Mouse (Mus musculus): Measurements from ENCODE around the gene Pin1rt1. TPM values are rescaled to one million over a fixed set of nuclear protein-coding genes. Genes with fewer than 3 reads are reported as not detected.

Gene Pin1rt1
- polyA plus RNA-seq, 1 experiment from 2014 or later = not detected

DNA sequence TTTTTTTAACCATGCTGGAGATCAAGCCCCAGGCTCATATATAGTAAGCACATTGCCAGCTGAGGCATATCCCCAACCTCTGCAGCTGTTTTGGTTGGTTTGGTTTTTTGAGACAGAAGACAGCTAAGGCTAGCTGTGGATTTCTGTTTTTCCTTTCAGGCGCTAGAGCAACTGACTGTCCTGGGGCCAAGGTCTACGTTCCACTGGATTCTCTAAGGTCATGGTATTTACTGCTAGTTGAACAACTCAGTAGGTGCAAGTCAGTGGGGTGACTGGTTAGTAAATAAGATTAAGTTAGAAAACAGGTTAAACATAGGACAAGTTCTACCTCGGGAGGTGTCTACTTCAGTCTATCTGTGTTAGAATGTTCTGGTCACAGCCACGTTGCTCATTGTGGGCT is 31.4 kb downstream of the Pin1rt1 start:
- Histone ChIP-seq H3K9ac (ENCODE audit: low read depth, low read length) (no peak overlapping the region), H3K4me3 (ENCODE audit: low read depth, low read length) (no peak overlapping the region), H3K4me2 (no peak overlapping the region), H3K9me3 (ENCODE audit: control insufficient read depth, low read length) (no peaks in the 10 kb centered on the region), H3K4me1 (replicated peaks; ENCODE audit: control insufficient read depth, insufficient read depth, low read length) (no peaks in the 10 kb centered on the region; the same call in 1 of the 2 replicates), H3K36me3 (ENCODE audit: control insufficient read depth, insufficient read depth, low read length) (peaks cover 5% of the 10 kb centered on the region; the same call in 1 of the 2 replicates), H3K27ac (ENCODE audit: low read depth, low read length) (no peak overlapping the region), H3K27me3 (replicated peaks; ENCODE audit: control insufficient read depth, insufficient read depth, low read length) (no peaks in the 10 kb centered on the region)
- DNase-seq (ENCODE audit: low spot score) = no peak
- 78% methylated on average over 4 of the region's 4 CpGs for WGBS
- ATAC-seq (replicated peaks; ENCODE audit: low FRiP score) = no peak

- Histone ChIP-seq H3K9ac (ENCODE audit: low read depth, low read length) (no peak overlapping the region), H3K27me3 (replicated peaks; ENCODE audit: control insufficient read depth, insufficient read depth, low read length) (no peaks in the 10 kb centered on the region), H3K4me1 (replicated peaks; ENCODE audit: control insufficient read depth, insufficient read depth, low read length) (no peaks in the 10 kb centered on the region), H3K4me2 (no peak overlapping the region), H3K27ac (ENCODE audit: low read depth, low read length) (no peak overlapping the region), H3K36me3 (ENCODE audit: control insufficient read depth, insufficient read depth, low read length) (no peaks in the 10 kb centered on the region), H3K4me3 (ENCODE audit: low read depth, low read length) (no peak overlapping the region), H3K9me3 (ENCODE audit: control insufficient read depth, low read length) (no peaks in the 10 kb centered on the region)
- no peak for ATAC-seq (replicated peaks; ENCODE audit: low FRiP score)
- 78% methylated on average over 3 of the region's 3 CpGs for WGBS
- DNase-seq (ENCODE audit: low spot score) = no peak
Observed at GRCm38 (mm10) chr2:104677326-104677725, 38.9 kb downstream of the Pin1rt1 start.

GRCm38 (mm10) chr2:104671724-104672123 is 44.5 kb downstream of the Pin1rt1 start:
- H3K9me3 ChIP-seq (ENCODE audit: control insufficient read depth, low read length) = no peaks in the 10 kb centered on the region
- DNase-seq (ENCODE audit: low spot score) (no peak), ATAC-seq (replicated peaks; ENCODE audit: low FRiP score) (no peak)

DNA sequence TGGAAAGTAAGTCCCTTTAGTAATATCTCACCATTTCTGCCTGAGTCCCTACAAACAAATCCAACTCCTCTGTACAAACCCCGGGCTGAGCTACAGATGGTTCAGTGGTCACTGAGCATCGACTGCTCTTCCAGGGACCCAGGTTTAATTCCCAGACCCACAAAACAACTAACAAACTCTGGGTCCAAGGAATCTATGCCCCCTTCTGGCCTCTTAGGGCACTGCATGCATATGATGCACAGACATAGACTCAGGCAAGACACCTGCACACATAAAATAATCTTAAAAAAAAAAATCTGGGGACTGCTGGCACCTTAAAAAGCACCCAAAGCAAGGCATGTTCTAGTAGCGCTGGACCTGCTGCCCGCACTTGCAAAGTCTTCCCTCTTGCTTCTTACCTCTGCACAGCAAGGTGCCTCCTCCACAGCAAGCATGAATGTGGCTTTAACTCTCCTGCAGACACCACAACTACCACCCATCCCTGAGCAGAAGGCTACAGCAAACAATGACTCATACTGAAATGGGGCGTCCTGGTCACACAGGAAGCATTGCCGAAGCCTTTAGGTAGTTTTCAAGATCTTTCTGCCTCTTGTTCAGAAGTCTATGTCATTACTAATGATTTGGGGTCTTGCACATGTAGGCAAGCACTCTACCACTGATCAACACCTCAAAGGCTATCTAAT is 46.9 kb downstream of the Pin1rt1 start:
- WGBS = 75% methylated on average over 6 of the region's 6 CpGs

More at GRCm38 (mm10) chr2:104671724-104672123, 44.5 kb downstream of the Pin1rt1 start:
- Histone ChIP-seq H3K4me3 (ENCODE audit: low read depth, low read length) (no peak overlapping the region), H3K27me3 (replicated peaks; ENCODE audit: control insufficient read depth, insufficient read depth, low read length) (no peaks in the 10 kb centered on the region), H3K27ac (ENCODE audit: low read depth, low read length) (no peak overlapping the region), H3K36me3 (ENCODE audit: control insufficient read depth, insufficient read depth, low read length) (no peaks in the 10 kb centered on the region), H3K4me2 (no peak overlapping the region), H3K4me1 (replicated peaks; ENCODE audit: control insufficient read depth, insufficient read depth, low read length) (no peaks in the 10 kb centered on the region), H3K9ac (ENCODE audit: low read depth, low read length) (no peak overlapping the region)

More for the DNA sequence above, 46.9 kb downstream of the Pin1rt1 start:
- Histone ChIP-seq H3K4me1 (replicated peaks; ENCODE audit: control insufficient read depth, insufficient read depth, low read length) (no peaks in the 10 kb centered on the region), H3K9me3 (ENCODE audit: control insufficient read depth, low read length) (no peaks in the 10 kb centered on the region), H3K9ac (ENCODE audit: low read depth, low read length) (no peak overlapping the region), H3K27me3 (replicated peaks; ENCODE audit: control insufficient read depth, insufficient read depth, low read length) (no peaks in the 10 kb centered on the region), H3K4me3 (ENCODE audit: low read depth, low read length) (no peak overlapping the region), H3K36me3 (ENCODE audit: control insufficient read depth, insufficient read depth, low read length) (peaks cover 9% of the 10 kb centered on the region), H3K27ac (ENCODE audit: low read depth, low read length) (no peak overlapping the region), H3K4me2 (no peak overlapping the region)
- ATAC-seq (replicated peaks; ENCODE audit: low FRiP score) (no peak), DNase-seq (ENCODE audit: low spot score) (no peak)

Other genes with a start within 250 kb of the Pin1rt1 start
- 17.4 and 18.3 TPM in 2 replicates for gene Hipk3, start 221.9 kb downstream of the Pin1rt1 start, polyA plus RNA-seq (2014; fragmentation: Nextera tagmentation; extraction: Ambion mirVana)
- 57.7 and 65.1 TPM in 2 replicates for gene Cstf3, start 125.9 kb downstream of the Pin1rt1 start, polyA plus RNA-seq (2014; fragmentation: Nextera tagmentation; extraction: Ambion mirVana)
- gene Tcp11l1, start 4.2 kb downstream of the Pin1rt1 start, polyA plus RNA-seq (2014; fragmentation: Nextera tagmentation; extraction: Ambion mirVana) = 20.3 and 22.9 TPM in 2 replicates
- 10.3 and 12.3 TPM in 2 replicates for gene Depdc7, start 26.5 kb upstream of the Pin1rt1 start, polyA plus RNA-seq (2014; fragmentation: Nextera tagmentation; extraction: Ambion mirVana)
- gene Qser1, start 100.4 kb upstream of the Pin1rt1 start, polyA plus RNA-seq (2014; fragmentation: Nextera tagmentation; extraction: Ambion mirVana) = 8.8 and 9.0 TPM in 2 replicates
- 0.33 and 0.52 TPM in 2 replicates for gene Prrg4, start 133.5 kb upstream of the Pin1rt1 start, polyA plus RNA-seq (2014; fragmentation: Nextera tagmentation; extraction: Ambion mirVana)
- 4.3 and 6.3 TPM in 2 replicates for gene Ccdc73, start 151.4 kb upstream of the Pin1rt1 start, polyA plus RNA-seq (2014; fragmentation: Nextera tagmentation; extraction: Ambion mirVana)